Mouse (Mus musculus): Measurements from ENCODE around the gene Rps6kc1. TPM values are rescaled to one million over a fixed set of nuclear protein-coding genes. Genes with fewer than 3 reads are reported as not detected.

Gene Rps6kc1
- 20.0 TPM for total RNA-seq (2023)

DNA sequence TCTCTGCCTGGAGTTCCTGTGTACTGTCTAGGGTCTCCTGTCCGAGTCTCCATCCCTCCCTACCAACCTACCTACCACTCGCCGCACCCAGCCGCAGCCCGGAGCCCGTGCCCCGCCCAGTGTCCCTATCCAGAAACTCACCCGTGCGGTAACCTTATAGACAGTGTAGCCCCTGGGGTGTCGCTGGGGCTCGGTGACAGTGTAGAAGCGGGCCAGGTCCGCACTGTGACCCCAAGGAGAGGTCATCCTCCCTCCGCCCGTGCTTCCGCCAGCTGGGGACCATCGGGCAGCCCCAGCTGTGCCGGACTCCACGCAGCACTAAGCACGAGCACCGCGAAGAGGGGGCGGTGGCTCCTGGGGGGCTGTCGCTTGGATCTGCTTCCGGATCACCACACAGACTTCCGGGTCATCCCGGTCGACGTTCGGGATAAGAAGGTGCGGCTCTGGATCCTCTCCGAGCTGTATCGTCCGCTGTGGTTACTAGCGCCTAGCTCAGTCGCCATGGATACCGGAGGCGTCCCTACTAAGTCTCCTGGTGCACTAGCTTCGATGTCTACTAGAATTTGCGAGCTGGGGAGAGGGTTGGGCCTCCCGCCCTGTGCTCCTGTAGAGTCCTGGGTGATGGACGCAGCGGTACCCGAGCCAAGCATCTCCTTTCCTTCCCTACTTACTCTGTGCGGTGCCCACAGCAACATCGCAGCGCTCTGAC is at the start of gene Rps6kc1:
Gene Rps6kc1, minus strand, starts transcription at position 356 of the 709 bp plus-strand sequence.

GRCm38 (mm10) chr1:190924812-190925211 is 13.2 kb upstream of the Rps6kc1 start, which contains the start of gene Angel2:
TSS of gene Angel2 (plus strand) at chr1:190925112.

Other genes starting within 250 kb of the Rps6kc1 start
- gene Angel2, start 13.3 kb upstream of the Rps6kc1 start, total RNA-seq (2023), result 53.9 TPM
- gene Vash2, start 67.5 kb upstream of the Rps6kc1 start, total RNA-seq (2023), result 0.34 TPM
- 29.5 TPM for gene Flvcr1, start 114.4 kb upstream of the Rps6kc1 start, total RNA-seq (2023)
- not detected for gene Spata45, start 124.9 kb upstream of the Rps6kc1 start, total RNA-seq (2023)
- gene Tatdn3, start 151.2 kb upstream of the Rps6kc1 start, total RNA-seq (2023), result 12.6 TPM
- 0.92 TPM for gene Nsl1, start 151.2 kb upstream of the Rps6kc1 start, total RNA-seq (2023)
- 2.0 TPM for gene Batf3, start 186.1 kb upstream of the Rps6kc1 start, total RNA-seq (2023)